ENCODE assay signal across 27 mouse cellular contexts in the genomic region with DNA sequence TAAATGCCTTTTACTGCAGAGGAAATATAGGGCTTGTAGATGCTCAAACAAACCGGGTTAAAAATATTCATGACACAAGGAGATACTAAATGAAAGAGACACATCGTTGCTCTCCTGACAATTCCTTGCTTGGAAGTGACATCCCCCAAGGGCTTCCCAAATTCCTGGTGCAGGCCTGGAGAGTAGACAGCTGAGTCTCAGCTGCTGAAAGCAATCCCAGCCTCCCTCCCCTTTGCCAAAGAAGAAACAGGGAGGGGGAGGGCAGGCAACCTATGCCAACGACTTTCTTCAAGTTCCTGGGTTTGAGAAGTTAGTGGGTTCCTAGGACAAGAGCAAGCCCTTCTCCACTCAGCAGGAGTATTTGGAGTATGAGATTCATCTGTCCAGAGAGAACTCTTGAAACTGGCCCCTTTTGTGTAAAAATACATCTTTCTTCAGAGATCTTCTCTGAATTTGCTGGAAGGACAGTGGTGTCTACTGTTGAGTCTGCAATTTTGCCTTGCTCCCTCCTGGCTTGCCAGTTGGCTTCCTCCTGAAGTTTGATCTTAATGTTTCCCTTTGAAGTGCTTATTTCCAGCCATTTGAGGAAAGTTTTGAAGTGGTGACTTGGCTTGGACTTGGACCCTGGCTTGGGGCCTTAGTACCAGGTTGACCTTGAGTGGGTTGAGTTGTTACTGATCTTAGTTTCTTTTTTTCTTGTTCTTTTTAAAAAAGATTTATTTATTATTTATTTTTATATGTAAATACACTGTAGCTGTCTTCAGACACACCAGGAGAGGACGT.
A peak's percentile ranks its signal among the peaks of the same experiment; 100 is the strongest.
DNase-seq lines count a peak whose midpoint lies in the region; ATAC-seq and TF ChIP-seq lines count a peak whose summit lies in the region.
"Had no signal": no experiment of that assay in that cellular context is flagged by ENCODE, and none has a peak within 500 bp of the region (broad histone marks: within the 10 kb centered on the region; RNA-seq: fewer than 3 reads in every experiment).

No protein-coding gene starts in this region.

- ATAC-seq in kidney, embryonic 16.5 days (ENCODE audit: low FRiP score, low TSS enrichment), result no peak
- ATAC-seq in limb, embryonic 14.5 days (ENCODE audit: low FRiP score, low read depth), result no peak
- ATAC-seq: forebrain, embryonic 16.5 days; hindbrain, postnatal 0 days had no signal

- no peak overlapping the region for H3K9ac ChIP-seq in kidney, embryonic 16.5 days (replicated peaks; ENCODE audit: low read length)
- H3K9ac ChIP-seq in limb, embryonic 14.5 days (ENCODE audit: low read depth, low read length, severe bottlenecking), result no peak overlapping the region
- H3K9ac ChIP-seq: embryonic facial prominence, embryonic 12.5 days; hindbrain, embryonic 12.5 days; intestine, embryonic 15.5 days; limb, embryonic 15.5 days; liver, embryonic 13.5 days had no signal

- H3K4me3 ChIP-seq in kidney, adult 2 months (ENCODE audit: insufficient read depth, low read depth, low read length), result no peak overlapping the region
- H3K4me3 ChIP-seq in kidney, embryonic 16.5 days (ENCODE audit: low read length), result no peak overlapping the region
- H3K4me3 ChIP-seq in limb, embryonic 14.5 days (replicated peaks; ENCODE audit: low read length), result no peak overlapping the region
- H3K4me3 ChIP-seq in limb, embryonic 10.5 days, result no peak overlapping the region
- H3K4me3 ChIP-seq: embryonic facial prominence, embryonic 12.5 days; erythroblast, embryonic 14.5 days; gastrocnemius, adult 2 months; hindbrain, embryonic 12.5 days; intestine, embryonic 15.5 days; limb, embryonic 15.5 days; liver, embryonic 13.5 days had no signal

- no peak overlapping the region; the same call in 1 of the 2 replicates for H3K27ac ChIP-seq in kidney, adult 2 months (ENCODE audit: insufficient read depth, low read depth, low read length)
- no peak overlapping the region for H3K27ac ChIP-seq in kidney, embryonic 16.5 days (ENCODE audit: low read length)
- no peak overlapping the region for H3K27ac ChIP-seq in limb, embryonic 14.5 days (replicated peaks; ENCODE audit: low read depth, low read length)
- no peak overlapping the region for H3K27ac ChIP-seq in limb, embryonic 10.5 days
- H3K27ac ChIP-seq: embryonic facial prominence, embryonic 12.5 days; gastrocnemius, adult 2 months; hindbrain, embryonic 12.5 days; hindbrain, postnatal 0 days; intestine, embryonic 15.5 days; kidney, postnatal 0 days; limb, embryonic 15.5 days; liver, embryonic 13.5 days had no signal

- no peaks in the 10 kb centered on the region for H3K36me3 ChIP-seq in kidney, adult 2 months (ENCODE audit: control insufficient read depth, insufficient read depth, low read length)
- no peaks in the 10 kb centered on the region for H3K36me3 ChIP-seq in kidney, embryonic 16.5 days (ENCODE audit: insufficient read depth, low read length)
- no peaks in the 10 kb centered on the region for H3K36me3 ChIP-seq in limb, embryonic 14.5 days (ENCODE audit: control insufficient read depth, insufficient read depth, low read length)
- H3K36me3 ChIP-seq in limb, embryonic 10.5 days, result no peaks in the 10 kb centered on the region
- H3K36me3 ChIP-seq: embryonic facial prominence, embryonic 12.5 days; hindbrain, embryonic 12.5 days; intestine, embryonic 15.5 days; limb, embryonic 15.5 days; liver, embryonic 13.5 days had no signal

- no peak for TF ChIP-seq CTCF in kidney, adult 2 months (conservative IDR thresholded peaks at IDR 0.05; ENCODE audit: insufficient read depth, insufficient read length, low read depth, low read length)

- no peak overlapping the region for H3K4me2 ChIP-seq in kidney, embryonic 16.5 days (replicated peaks; ENCODE audit: low read depth, low read length)
- no peak overlapping the region for H3K4me2 ChIP-seq in limb, embryonic 14.5 days (replicated peaks; ENCODE audit: low read depth, low read length, severe bottlenecking)
- H3K4me2 ChIP-seq: embryonic facial prominence, embryonic 12.5 days; hindbrain, embryonic 12.5 days; intestine, embryonic 15.5 days; limb, embryonic 15.5 days; liver, embryonic 13.5 days had no signal

- peaks cover 25% of the 10 kb centered on the region for H3K4me1 ChIP-seq in kidney, adult 2 months (ENCODE audit: control insufficient read depth, insufficient read depth, low read length)
- peaks cover 6% of the 10 kb centered on the region; the same call in 1 of the 2 replicates for H3K4me1 ChIP-seq in kidney, embryonic 16.5 days (ENCODE audit: insufficient read depth, low read length)
- peaks cover 10% of the 10 kb centered on the region for H3K4me1 ChIP-seq in limb, embryonic 14.5 days (ENCODE audit: control insufficient read depth, insufficient read depth, low read length)
- peaks cover 22% of the 10 kb centered on the region for H3K4me1 ChIP-seq in limb, embryonic 10.5 days
- H3K4me1 ChIP-seq: intestine, embryonic 15.5 days; liver, embryonic 13.5 days had no signal

- no peak for TF ChIP-seq POLR2A in kidney, adult 2 months (IDR thresholded peaks at IDR 0.05; ENCODE audit: low read depth, low read length)
- no peak for TF ChIP-seq POLR2A in limb, embryonic 14.5 days (IDR thresholded peaks at IDR 0.05; ENCODE audit: borderline replicate concordance, extremely low read depth, insufficient read depth, insufficient read length)

- no peaks in the 10 kb centered on the region for H3K27me3 ChIP-seq in kidney, adult 2 months (replicated peaks; ENCODE audit: control insufficient read depth, insufficient read depth, low read length)
- no peaks in the 10 kb centered on the region for H3K27me3 ChIP-seq in kidney, embryonic 16.5 days (ENCODE audit: insufficient read depth, low read length)
- H3K27me3 ChIP-seq in limb, embryonic 14.5 days (ENCODE audit: control insufficient read depth, insufficient read depth, low read length), result no peaks in the 10 kb centered on the region
- H3K27me3 ChIP-seq in limb, embryonic 10.5 days (ENCODE audit: low read depth, poor library complexity, severe bottlenecking), result no peaks in the 10 kb centered on the region
- H3K27me3 ChIP-seq: embryonic facial prominence, embryonic 12.5 days; hindbrain, embryonic 12.5 days; intestine, embryonic 15.5 days; limb, embryonic 15.5 days; liver, embryonic 13.5 days had no signal

- WGBS in kidney, adult 2 months, result 62% methylated on average over 4 of the region's 4 CpGs
- WGBS in kidney, embryonic 16.5 days, result 58% methylated on average over 4 of the region's 4 CpGs
- WGBS in limb, embryonic 14.5 days, result 52% methylated on average over 4 of the region's 4 CpGs
- 49% methylated on average over 4 of the region's 4 CpGs for WGBS in limb, embryonic 10.5 days

- peak; percentile 73 for DNase-seq in kidney, adult 2 months
- peak; percentile 22 for DNase-seq in limb, embryonic 14.5 days (ENCODE audit: low spot score)
- no peak for DNase-seq in limb, embryonic 10.5 days (ENCODE audit: low spot score)
- DNase-seq in R1 (ENCODE audit: low read depth, low spot score) (peak; percentile 21), ZHBTc4 (ENCODE audit: low read depth, low spot score) (peak; percentile 35)
- DNase-seq in right cerebral cortex, postnatal 25 days, result no peak
- DNase-seq: adrenal gland, postnatal 10 days; B cell, adult 2 months; cerebellum, adult 11 months; cerebellum, adult 9-10 months; cerebellum, postnatal 36 days; gastrocnemius, adult 2 months; heart, postnatal 14 days; liver, embryonic 13.5 days; lung, adult 18-20 months; lung, postnatal 14 days; right cerebral cortex, adult 18-20 months; thymus, postnatal 4 days had no signal

- no peaks in the 10 kb centered on the region for H3K9me3 ChIP-seq in kidney, embryonic 16.5 days (ENCODE audit: low read length)
- no peaks in the 10 kb centered on the region for H3K9me3 ChIP-seq in limb, embryonic 14.5 days (ENCODE audit: control insufficient read depth, low read length)
- H3K9me3 ChIP-seq in limb, embryonic 10.5 days (replicated peaks), result no peaks in the 10 kb centered on the region
- H3K9me3 ChIP-seq: embryonic facial prominence, embryonic 12.5 days; hindbrain, embryonic 12.5 days; intestine, embryonic 15.5 days; limb, embryonic 15.5 days; liver, embryonic 13.5 days had no signal

Comparison
In these comparisons a context has a peak if more than half of its experiments do, and no peak if none do; other contexts are left out.
1. DNase-seq: peak in kidney, adult 2 months (single experiment), limb, embryonic 14.5 days (single experiment), R1 (single experiment) and ZHBTc4 (single experiment); none in limb, embryonic 10.5 days (single experiment) and right cerebral cortex, postnatal 25 days (single experiment).